Mouse (Mus musculus): ENCODE measurements around the gene Tmub1. TPM values are rescaled to one million over a fixed set of nuclear protein-coding genes. Genes with fewer than 3 reads are reported as not detected.
"Not testable (repeated sequence)": the region's sequence is repeated elsewhere in the genome, so short reads cannot be mapped to it uniquely, and the experiment has no call there.

The Tmub1 gene
- total RNA-seq, 2 experiments from 2014 or later, result 22.2 to 22.5 TPM

DNA sequence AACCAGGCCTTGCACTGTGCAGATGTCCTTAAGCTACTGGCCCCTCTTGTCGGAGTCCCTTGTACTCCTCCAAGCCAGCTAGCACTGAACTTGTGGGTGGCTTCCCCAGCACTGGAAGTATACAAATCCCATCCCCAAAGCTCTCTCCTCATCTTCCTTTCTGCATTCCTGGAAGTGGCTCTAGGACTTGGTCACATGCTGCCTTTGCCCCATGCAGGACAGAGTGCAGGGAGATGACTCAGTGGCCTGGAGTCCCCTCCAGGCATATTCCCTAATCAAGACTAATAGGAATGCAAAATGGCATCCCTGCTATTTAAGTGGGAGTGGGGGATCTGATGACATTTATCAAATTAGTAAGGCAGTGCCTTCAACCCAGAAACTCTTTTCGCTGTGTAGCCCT is 35.6 kb downstream of the Tmub1 start:
- Histone ChIP-seq H3K4me3 (no peak overlapping the region), H3K27ac (no peak overlapping the region)
- DNase-seq (ENCODE audit: low spot score in 2 of 2), result no peak
- TF ChIP-seq CTCF (conservative IDR thresholded peaks at IDR 0.05), result no peak

DNA sequence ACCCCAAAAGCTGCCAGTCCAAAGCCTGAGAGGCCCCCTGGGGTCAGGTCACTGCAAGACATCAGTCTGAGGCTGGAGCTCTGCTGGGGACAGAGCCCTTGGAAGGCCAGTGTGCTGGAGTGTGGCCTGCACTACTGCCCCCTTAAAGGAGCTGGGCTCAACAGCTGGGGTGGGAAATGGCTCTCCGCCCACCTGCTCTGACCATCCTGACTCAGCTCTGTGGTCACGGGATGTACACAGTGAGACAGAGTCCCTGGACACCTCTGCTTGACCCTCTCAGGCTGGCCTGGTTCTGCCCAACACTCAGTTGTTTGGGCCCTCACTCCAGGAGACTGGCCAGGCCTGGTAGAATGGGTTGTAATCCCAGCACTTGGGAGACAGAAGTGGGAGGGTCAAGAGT is 38.2 kb downstream of the Tmub1 start:
- peak overlapping the region; percentile 19; the same call in 1 of the 2 replicates for H3K27ac ChIP-seq
- no peak for TF ChIP-seq CTCF (conservative IDR thresholded peaks at IDR 0.05)
- DNase-seq (ENCODE audit: low spot score in 2 of 2), result no peak
- H3K4me3 ChIP-seq, result no peak overlapping the region

DNA sequence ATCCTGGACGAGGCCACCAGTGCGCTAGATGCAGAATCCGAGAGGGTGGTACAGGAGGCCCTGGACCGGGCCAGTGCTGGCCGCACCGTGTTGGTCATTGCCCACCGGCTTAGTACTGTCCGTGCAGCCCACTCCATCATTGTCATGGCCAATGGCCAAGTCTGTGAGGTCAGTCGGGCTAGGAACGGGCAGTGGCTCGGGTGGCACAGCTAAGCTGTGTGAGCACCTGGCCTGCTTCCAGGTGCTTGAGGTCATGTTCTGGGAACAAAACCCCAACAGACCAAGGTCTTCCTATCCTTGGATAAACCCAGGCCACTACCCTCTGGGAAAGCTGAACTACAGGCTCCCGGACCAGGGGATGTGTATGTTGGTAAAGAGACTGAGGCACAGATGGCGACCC is 39.0 kb downstream of the Tmub1 start:
- peak overlapping the region; percentile 19; the same call in 1 of the 2 replicates for H3K27ac ChIP-seq
- no peak for TF ChIP-seq CTCF (conservative IDR thresholded peaks at IDR 0.05)
- DNase-seq (ENCODE audit: low spot score in 2 of 2), result no peak
- H3K4me3 ChIP-seq, result no peak overlapping the region

DNA sequence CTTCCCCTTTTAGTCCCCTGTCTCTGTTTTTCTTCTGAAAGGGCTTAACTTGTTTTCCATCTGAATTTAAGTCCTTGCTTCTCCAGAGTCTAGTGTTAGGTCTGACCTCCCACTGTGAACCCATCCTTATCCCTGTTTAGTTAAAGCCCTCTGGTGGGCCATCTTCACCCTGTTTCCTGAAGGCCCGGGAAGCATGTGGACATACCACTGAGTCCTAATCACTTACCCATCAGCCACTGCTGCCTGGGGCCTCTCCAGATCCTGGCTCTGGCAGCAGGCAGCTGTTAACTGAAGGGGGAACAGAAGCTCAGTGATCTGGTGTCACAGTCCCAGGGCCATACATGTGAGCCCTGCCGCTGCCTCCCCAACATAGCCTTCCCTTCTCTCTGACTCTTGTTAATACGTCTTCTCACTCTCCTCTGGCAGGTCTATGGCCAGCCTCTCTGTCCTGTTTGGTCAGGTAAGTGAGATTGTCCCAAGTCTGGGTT is 42.2 kb downstream of the Tmub1 start:
- DNase-seq (ENCODE audit: low spot score in 2 of 2), result no peak
- Histone ChIP-seq H3K27ac (peak overlapping the region; percentile 62), H3K4me3 (no peak overlapping the region)
- TF ChIP-seq CTCF (conservative IDR thresholded peaks at IDR 0.05), result no peak

DNA sequence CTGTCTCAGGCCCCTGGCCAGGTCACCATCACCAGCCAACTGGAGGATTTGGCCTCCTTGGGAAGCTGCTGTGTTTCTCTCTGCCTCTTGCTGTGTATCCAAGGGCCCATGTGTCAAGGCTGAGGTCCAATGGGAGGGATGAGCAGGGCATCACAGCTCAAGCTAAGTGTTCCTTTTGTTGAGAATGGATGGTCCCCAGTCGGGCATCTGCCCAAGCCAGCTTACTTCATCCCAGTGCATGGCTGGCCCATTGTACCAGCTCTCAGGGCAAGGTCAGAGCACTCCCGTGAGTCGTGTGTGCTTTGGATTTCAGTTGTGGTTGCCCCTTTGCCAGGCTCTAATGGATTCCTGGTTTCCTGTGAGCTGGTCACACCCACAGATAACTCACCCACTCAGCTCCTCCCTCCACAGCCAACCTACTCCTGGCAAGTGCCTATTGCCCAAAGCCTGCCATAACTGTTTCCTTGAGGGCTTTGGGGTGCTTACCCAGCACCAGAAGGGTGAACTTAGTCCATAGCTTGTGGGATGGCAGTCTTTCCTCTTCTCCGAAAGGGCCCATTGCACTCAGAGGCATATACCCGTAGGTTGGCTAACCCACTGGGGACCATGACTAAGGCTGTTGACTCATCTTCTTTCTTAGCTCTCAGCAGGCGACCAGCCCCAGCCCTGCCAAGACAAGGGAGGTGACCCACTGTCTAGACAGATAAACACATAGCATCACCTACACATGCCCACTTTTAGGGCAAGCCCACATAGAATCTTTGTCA is 42.9 kb downstream of the Tmub1 start:
- Histone ChIP-seq H3K4me3 (no peak overlapping the region), H3K27ac (peak overlapping the region; percentile 62)
- DNase-seq (ENCODE audit: low spot score in 2 of 2), result peak in 1 of 2 experiments; percentile 39
- no peak for TF ChIP-seq CTCF (conservative IDR thresholded peaks at IDR 0.05)

DNA sequence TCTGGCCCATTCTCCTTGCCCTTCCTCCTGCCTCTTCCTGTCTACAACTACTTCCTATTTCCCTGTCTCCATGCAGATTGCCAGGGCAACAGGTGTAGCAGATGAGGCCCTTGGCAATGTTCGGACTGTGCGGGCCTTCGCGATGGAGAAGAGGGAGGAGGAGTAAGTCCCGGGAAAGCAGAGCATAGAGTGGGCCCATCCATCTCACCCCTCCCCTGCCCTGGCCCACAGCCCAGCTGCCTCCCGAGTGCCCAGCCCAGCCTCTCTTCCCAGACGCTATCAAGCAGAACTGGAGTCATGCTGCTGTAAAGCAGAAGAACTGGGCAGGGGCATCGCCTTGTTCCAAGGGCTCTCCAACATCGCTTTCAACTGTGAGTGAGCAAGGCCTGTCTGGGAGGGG is 45.7 kb downstream of the Tmub1 start:
- H3K27ac ChIP-seq, result no peak overlapping the region
- no peak for TF ChIP-seq CTCF (conservative IDR thresholded peaks at IDR 0.05)
- no peak for DNase-seq (ENCODE audit: low spot score in 2 of 2)
- no peak overlapping the region for H3K4me3 ChIP-seq

DNA sequence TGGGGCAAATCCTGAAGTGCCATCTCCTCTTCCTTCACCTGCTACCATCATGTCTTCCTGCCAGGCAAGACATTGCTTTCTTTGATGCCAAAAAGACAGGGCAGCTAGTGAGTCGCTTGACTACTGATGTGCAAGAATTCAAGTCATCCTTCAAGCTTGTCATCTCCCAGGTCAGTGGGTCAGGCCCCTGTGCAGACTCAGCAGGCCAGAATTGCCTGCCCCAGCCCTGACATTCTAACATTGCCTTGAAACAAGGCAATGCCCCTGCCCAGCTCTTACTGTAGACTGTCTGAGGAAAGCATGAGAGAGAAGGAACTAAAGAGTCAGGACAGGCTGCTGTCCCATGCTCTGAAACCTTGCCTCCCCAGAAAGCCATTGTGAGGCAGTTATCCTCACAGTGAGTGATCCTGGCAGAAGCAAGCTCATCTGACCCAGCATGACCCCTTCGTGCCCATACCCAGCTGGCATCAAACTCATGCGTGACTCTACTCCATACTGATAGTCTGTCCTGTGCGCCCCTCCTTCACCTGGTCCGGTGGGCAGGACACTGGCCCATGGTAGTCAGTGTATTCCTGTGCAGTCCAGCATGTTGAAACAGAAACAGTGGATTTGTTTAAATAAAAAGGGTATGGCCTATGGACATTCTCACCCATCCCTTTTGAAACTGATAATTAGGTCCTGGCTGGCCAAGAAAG is 46.6 kb downstream of the Tmub1 start:
- no peak for DNase-seq (ENCODE audit: low spot score in 2 of 2)
- no peak overlapping the region for H3K27ac ChIP-seq
- H3K4me3 ChIP-seq, result no peak overlapping the region
- TF ChIP-seq CTCF (conservative IDR thresholded peaks at IDR 0.05), result no peak

DNA sequence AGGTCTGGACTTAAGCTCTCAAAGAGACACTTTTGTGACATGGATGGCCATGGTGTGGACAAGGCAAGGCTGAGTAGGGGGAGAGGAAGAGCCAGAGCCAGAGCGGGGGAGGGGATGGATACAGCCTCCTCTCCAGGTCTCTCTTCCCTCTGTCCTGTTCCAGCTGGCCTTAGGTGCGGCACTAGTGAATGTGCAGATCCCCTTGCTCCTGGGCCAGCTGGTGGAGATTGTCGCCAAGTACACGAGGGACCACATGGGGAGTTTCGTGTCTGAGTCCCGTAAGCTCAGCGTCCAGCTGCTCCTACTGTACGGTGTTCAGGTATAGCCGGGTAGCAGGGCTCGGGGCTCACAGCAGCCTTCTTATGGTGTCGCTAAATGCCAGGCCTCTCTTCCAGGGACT is 47.3 kb downstream of the Tmub1 start:
- DNase-seq (ENCODE audit: low spot score in 2 of 2), result no peak
- Histone ChIP-seq H3K27ac (no peak overlapping the region), H3K4me3 (no peak overlapping the region)
- no peak for TF ChIP-seq CTCF (conservative IDR thresholded peaks at IDR 0.05)

DNA sequence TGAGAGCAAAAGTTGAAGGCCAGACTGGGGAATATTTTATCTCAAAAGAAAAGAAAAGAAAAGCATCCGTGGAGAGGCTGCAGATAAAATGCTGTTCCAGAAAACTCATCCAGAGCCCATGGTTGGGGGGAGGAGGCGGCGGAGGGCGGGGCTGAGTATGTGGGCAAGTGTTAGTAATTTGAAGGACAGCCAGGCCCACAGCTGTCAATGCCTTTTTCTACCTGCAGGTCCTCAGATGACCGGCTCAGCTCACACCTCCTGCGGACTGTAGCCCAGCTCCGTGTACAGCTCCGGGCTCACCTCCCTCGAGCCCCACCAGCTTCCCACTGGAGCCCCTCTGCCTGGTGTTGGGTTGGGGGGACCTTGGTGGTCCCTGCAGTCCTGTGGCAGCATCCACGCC is 48.0 kb downstream of the Tmub1 start:
- DNase-seq (ENCODE audit: low spot score in 2 of 2), result no peak
- no peak overlapping the region for H3K4me3 ChIP-seq
- H3K27ac ChIP-seq, result no peak overlapping the region
- no peak for TF ChIP-seq CTCF (conservative IDR thresholded peaks at IDR 0.05)

DNA sequence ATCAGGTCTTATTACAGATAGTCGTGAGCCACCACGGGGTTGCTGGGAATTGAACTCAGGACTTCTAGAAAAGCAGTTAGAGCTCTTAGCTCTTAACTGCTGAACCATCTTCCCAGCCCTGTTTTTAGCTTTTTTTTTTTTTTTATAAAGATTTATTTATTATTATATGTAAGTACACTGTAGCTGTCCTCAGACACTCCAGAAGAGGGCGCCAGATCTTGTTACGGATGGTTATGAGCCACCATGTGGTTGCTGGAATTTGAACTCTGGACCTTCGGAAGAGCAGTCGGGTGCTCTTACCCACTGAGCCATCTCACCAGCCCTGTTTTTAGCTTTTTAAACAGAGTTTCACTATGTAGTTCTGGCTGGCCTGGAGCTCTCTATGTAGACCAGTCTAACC is 51.4 kb downstream of the Tmub1 start:
- DNase-seq (ENCODE audit: low spot score in 2 of 2); H3K27ac ChIP-seq; H3K4me3 ChIP-seq: not testable (repeated sequence)
- TF ChIP-seq CTCF (conservative IDR thresholded peaks at IDR 0.05), result peak; percentile 64

Other genes with a start within 250 kb of the Tmub1 start
- gene Kcnh2, start 96.2 kb downstream of the Tmub1 start, total RNA-seq (2021), result 10 to 100 TPM; 21.7 to 23.6 TPM
- 1 to 10 TPM; 6.6 to 7.8 TPM for gene Nos3, start 83.0 kb downstream of the Tmub1 start, total RNA-seq (2021)
- 1 to 10 TPM; 3.0 to 3.2 TPM for gene Atg9b, start 55.7 kb downstream of the Tmub1 start, total RNA-seq (2021)
- 10 to 100 TPM; 50.8 to 57.0 TPM for gene Abcb8, start 54.2 kb downstream of the Tmub1 start, total RNA-seq (2021)
- under 1 TPM; 0.20 to 0.39 TPM for gene Asic3, start 34.5 kb downstream of the Tmub1 start, total RNA-seq (2021)
- 100 to 1,000 TPM; 118 to 136 TPM for gene Cdk5, start 24.3 kb downstream of the Tmub1 start, total RNA-seq (2021)
- 10 to 100 TPM; 32.5 to 37.6 TPM for gene Slc4a2, start 24.0 kb downstream of the Tmub1 start, total RNA-seq (2021)
- gene Fastk, start 2.6 kb downstream of the Tmub1 start, total RNA-seq (2021), result 100 to 1,000 TPM; 127 to 130 TPM
- gene Agap3, start 4.3 kb upstream of the Tmub1 start, total RNA-seq (2021), result 100 to 1,000 TPM; 651 to 655 TPM
- under 1 TPM in 1 of 2 experiments, not detected in 1; 0.10 TPM for gene Gbx1, start 79.3 kb upstream of the Tmub1 start, total RNA-seq (2021)
- gene Asb10, start 93.1 kb upstream of the Tmub1 start, total RNA-seq (2021), result under 1 TPM in 1 of 2 experiments, not detected in 1; 0.31 TPM
- not detected for gene 4931409K22Rik, start 109.0 kb upstream of the Tmub1 start, total RNA-seq (2021)
- 10 to 100 TPM; 75.9 to 81.4 TPM for gene Abcf2, start 129.6 kb upstream of the Tmub1 start, total RNA-seq (2021)
- gene Chpf2, start 138.9 kb upstream of the Tmub1 start, total RNA-seq (2021), result 10 to 100 TPM; 63.6 to 66.7 TPM
- gene Smarcd3, start 176.6 kb upstream of the Tmub1 start, total RNA-seq (2021), result 10 to 100 TPM; 88.7 to 90.9 TPM
- 10 to 100 TPM; 65.9 to 69.0 TPM for gene Nub1, start 237.7 kb upstream of the Tmub1 start, total RNA-seq (2021)